Mouse (Mus musculus) heart, embryonic 16.5 days (tissue): ENCODE data around the gene Plcd4. TPM values are rescaled to one million over a fixed set of nuclear protein-coding genes. Genes with fewer than 3 reads are reported as not detected.

Source experiments
- ATAC-seq: fragments of 200-750 bp; cut with Nextera tagmentation; replicated peaks from 2 replicates; pipeline ENCODE4 v1.8.0; 2017; ENCODE audit warnings: moderate number of reproducible peaks; ENCODE audit not compliant: insufficient read depth, low FRiP score; ENCODE audit errors: extremely low read depth
- H3K27ac ChIP-seq: fragments of 300-500 bp; sonication (generic); 2 replicates; pipeline ENCODE4 v1.5.1; 2014; ENCODE audit warnings: mild to moderate bottlenecking, low read length, control low read depth, moderate library complexity
- H3K27me3 ChIP-seq: fragments of 300-500 bp; sonication (generic); 2 replicates; pipeline ENCODE4 v1.6.1; 2014; ENCODE audit warnings: low read length, mixed read lengths; ENCODE audit not compliant: control insufficient read depth, insufficient read depth
- H3K36me3 ChIP-seq: fragments of 300-500 bp; sonication (generic); 2 replicates; pipeline ENCODE4 v1.6.1; 2014; ENCODE audit not compliant: control insufficient read depth, insufficient read depth
- H3K4me1 ChIP-seq: fragments of 300-500 bp; sonication (generic); 2 replicates; pipeline ENCODE4 v1.6.1; 2014; ENCODE audit warnings: low read length, mixed read lengths; ENCODE audit not compliant: control insufficient read depth, insufficient read depth
- H3K4me2 ChIP-seq: fragments of 300-500 bp; sonication (generic); 2 replicates; pipeline ENCODE4 v1.6.1; 2014; ENCODE audit warnings: low read depth, mild to moderate bottlenecking, control low read depth, low read length
- H3K4me3 ChIP-seq: fragments of 300-500 bp; sonication (generic); 2 replicates; pipeline ENCODE4 v1.5.1; 2014; ENCODE audit warnings: mild to moderate bottlenecking, control low read depth, low read length
- H3K9ac ChIP-seq: fragments of 300-500 bp; sonication (generic); 2 replicates; pipeline ENCODE4 v1.6.1; 2014; ENCODE audit warnings: low read length, control low read depth
- H3K9me3 ChIP-seq: fragments of 300-500 bp; sonication (generic); replicated peaks from 2 replicates; pipeline ENCODE4 v1.6.1; 2016; ENCODE audit warnings: low read length; ENCODE audit not compliant: control insufficient read depth
- WGBS: fragments of 180-500 bp; shearing (Covaris S2); extraction: QIAGEN DNeasy Blood & Tissue Kit; methylation state at CpG from one replicate; pipeline ENCODE4 v1.1.7; 2014; 5-methylcytosine and 5-hydroxymethylcytosine counted together
- microRNA-seq: library from miRNA; unstranded; fragments of <30 nt; microRNA quantifications from one replicate; pipeline ENCODE4, GENCODE M21; 2017
- polyA plus RNA-seq: library from polyadenylated mRNA; unstranded; fragments of >200 nt; fragmentation: Nextera tagmentation; extraction: Ambion mirVana; gene quantifications from 2 replicates; pipeline ENCODE4 v1.2.1, GENCODE M21; 2015

The Plcd4 gene
- polyA plus RNA-seq, 1 experiment from 2014 or later: 0.68 TPM

GRCm38 (mm10) chr1:74587233-74587772, 44.6 kb downstream of the Plcd4 start:
- Histone ChIP-seq H3K9me3 (no peaks in the 10 kb centered on the region), H3K4me1 (peaks cover 32% of the 10 kb centered on the region), H3K9ac (peak overlapping the region; percentile 92), H3K4me3 (peak overlapping the region; percentile 95), H3K27me3 (no peaks in the 10 kb centered on the region), H3K4me2 (peak overlapping the region; percentile 94), H3K27ac (peak overlapping the region; percentile 92), H3K36me3 (peaks cover 11% of the 10 kb centered on the region; the same call in 1 of the 2 replicates)
- peak; percentile 3 for ATAC-seq
- under 1% methylated on average over 24 of the region's 24 CpGs for WGBS

- WGBS: under 1% methylated on average over 48 of the region's 48 CpGs
- ATAC-seq: peak; percentile 98
- Histone ChIP-seq H3K36me3 (peaks cover 11% of the 10 kb centered on the region; the same call in 1 of the 2 replicates), H3K4me2 (peak within 1 kb of the TSS; percentile 94), H3K9ac (peak within 1 kb of the TSS; percentile 92), H3K4me1 (peaks cover 32% of the 10 kb centered on the region), H3K4me3 (peak within 1 kb of the TSS; percentile 95), H3K9me3 (no peaks in the 10 kb centered on the region), H3K27me3 (no peaks in the 10 kb centered on the region), H3K27ac (peak within 1 kb of the TSS; percentile 92)
Observed at GRCm38 (mm10) chr1:74587773-74588445, 45.2 kb downstream of the Plcd4 start, which contains the start of the genes Zfp142 and Bcs1l. Zfp142 (minus strand) TSS chr1:74588246. Bcs1l (plus strand) TSS chr1:74588289.

- no peaks in the 10 kb centered on the region for H3K9me3 ChIP-seq
- peaks cover 53% of the 10 kb centered on the region for H3K36me3 ChIP-seq
- H3K27me3 ChIP-seq: no peaks in the 10 kb centered on the region
- H3K9ac ChIP-seq: no peak overlapping the region
- ATAC-seq: no peak
- no peak overlapping the region for H3K4me2 ChIP-seq
- H3K27ac ChIP-seq: no peak overlapping the region
- WGBS: 80% methylated on average over 8 of the region's 8 CpGs
- no peaks in the 10 kb centered on the region for H3K4me1 ChIP-seq
- H3K4me3 ChIP-seq: no peak overlapping the region
Observed at GRCm38 (mm10) chr1:74594434-74594833, 51.7 kb downstream of the Plcd4 start.

- peak overlapping the region; percentile 88 for H3K9ac ChIP-seq
- peak overlapping the region; percentile 88 for H3K4me3 ChIP-seq
- peaks cover 19% of the 10 kb centered on the region for H3K36me3 ChIP-seq
- WGBS: 8% methylated on average over 26 of the region's 26 CpGs
- H3K4me1 ChIP-seq: peaks cover 12% of the 10 kb centered on the region
- H3K27me3 ChIP-seq: no peaks in the 10 kb centered on the region
- H3K9me3 ChIP-seq: no peaks in the 10 kb centered on the region
- H3K27ac ChIP-seq: peak overlapping the region; percentile 74
- peak overlapping the region; percentile 87 for H3K4me2 ChIP-seq
- ATAC-seq: peak; percentile 59; the same call in 1 of the 2 replicates
Observed at GRCm38 (mm10) chr1:74600501-74601266, 58.0 kb downstream of the Plcd4 start.

GRCm38 (mm10) chr1:74601267-74601962, 58.7 kb downstream of the Plcd4 start, which contains the start of the genes Rnf25 and Stk36:
Rnf25 (minus strand) TSS chr1:74601397.
Stk36 (plus strand) TSS chr1:74601445.
- peak; percentile 89 for ATAC-seq
- H3K9ac ChIP-seq: peak within 1 kb of the TSS; percentile 88
- WGBS: 8% methylated on average over 25 of the region's 25 CpGs
- peaks cover 14% of the 10 kb centered on the region; the same call in 1 of the 2 replicates for H3K36me3 ChIP-seq
- H3K9me3 ChIP-seq: no peaks in the 10 kb centered on the region
- peaks cover 12% of the 10 kb centered on the region for H3K4me1 ChIP-seq
- H3K4me3 ChIP-seq: peak within 1 kb of the TSS; percentile 88
- H3K27ac ChIP-seq: peak within 1 kb of the TSS; percentile 74
- H3K27me3 ChIP-seq: no peaks in the 10 kb centered on the region
- peak within 1 kb of the TSS; percentile 87 for H3K4me2 ChIP-seq

Small RNA genes within 50 kb of the gene (microRNA-seq; reads per million reads assigned to microRNA genes)
- not detected for gene Gm25035

Other genes starting within 250 kb of the Plcd4 start
- gene Tmbim1, start 237.3 kb upstream of the Plcd4 start, polyA plus RNA-seq: 51.2 and 51.4 TPM in 2 replicates
- gene Catip, start 180.8 kb upstream of the Plcd4 start, polyA plus RNA-seq: 0.62 and 1.1 TPM in 2 replicates
- 3.4 and 4.3 TPM in 2 replicates for gene Slc11a1, start 167.7 kb upstream of the Plcd4 start, polyA plus RNA-seq
- gene Ctdsp1, start 151.4 kb upstream of the Plcd4 start, polyA plus RNA-seq: 64.6 and 66.7 TPM in 2 replicates
- gene Vil1, start 133.5 kb upstream of the Plcd4 start, polyA plus RNA-seq: 0.37 and 1.7 TPM in 2 replicates
- 28.3 and 32.1 TPM in 2 replicates for gene Cnot9, start 36.8 kb upstream of the Plcd4 start, polyA plus RNA-seq
- gene Usp37, start 1.4 kb downstream of the Plcd4 start, polyA plus RNA-seq: 19.2 and 20.3 TPM in 2 replicates
- 5.0 TPM in 2 replicates for gene Zfp142, start 45.4 kb downstream of the Plcd4 start, polyA plus RNA-seq
- gene Bcs1l, start 45.4 kb downstream of the Plcd4 start, polyA plus RNA-seq: 22.6 and 25.2 TPM in 2 replicates
- gene Rnf25, start 58.5 kb downstream of the Plcd4 start, polyA plus RNA-seq: 23.5 and 26.1 TPM in 2 replicates
- gene Stk36, start 58.6 kb downstream of the Plcd4 start, polyA plus RNA-seq: 3.1 and 3.9 TPM in 2 replicates
- 7.1 and 10.3 TPM in 2 replicates for gene Ttll4, start 118.9 kb downstream of the Plcd4 start, polyA plus RNA-seq
- gene Cyp27a1, start 170.7 kb downstream of the Plcd4 start, polyA plus RNA-seq: 12.4 and 13.3 TPM in 2 replicates
- 4.6 and 5.7 TPM in 2 replicates for gene Prkag3, start 206.3 kb downstream of the Plcd4 start, polyA plus RNA-seq
- 0.36 and 0.71 TPM in 2 replicates for gene Wnt6, start 229.0 kb downstream of the Plcd4 start, polyA plus RNA-seq
- gene Wnt10a, start 248.6 kb downstream of the Plcd4 start, polyA plus RNA-seq: 0.20 and 0.24 TPM in 2 replicates